Mouse (Mus musculus): ENCODE results near the gene Fhl2. TPM values are rescaled to one million over a fixed set of nuclear protein-coding genes. Genes with fewer than 3 reads are reported as not detected.
A peak's percentile ranks its signal among the peaks of the same experiment; 100 is the strongest.

Gene Fhl2
- polyA plus RNA-seq, 1 experiment from 2014 or later, result 26.2 TPM

DNA sequence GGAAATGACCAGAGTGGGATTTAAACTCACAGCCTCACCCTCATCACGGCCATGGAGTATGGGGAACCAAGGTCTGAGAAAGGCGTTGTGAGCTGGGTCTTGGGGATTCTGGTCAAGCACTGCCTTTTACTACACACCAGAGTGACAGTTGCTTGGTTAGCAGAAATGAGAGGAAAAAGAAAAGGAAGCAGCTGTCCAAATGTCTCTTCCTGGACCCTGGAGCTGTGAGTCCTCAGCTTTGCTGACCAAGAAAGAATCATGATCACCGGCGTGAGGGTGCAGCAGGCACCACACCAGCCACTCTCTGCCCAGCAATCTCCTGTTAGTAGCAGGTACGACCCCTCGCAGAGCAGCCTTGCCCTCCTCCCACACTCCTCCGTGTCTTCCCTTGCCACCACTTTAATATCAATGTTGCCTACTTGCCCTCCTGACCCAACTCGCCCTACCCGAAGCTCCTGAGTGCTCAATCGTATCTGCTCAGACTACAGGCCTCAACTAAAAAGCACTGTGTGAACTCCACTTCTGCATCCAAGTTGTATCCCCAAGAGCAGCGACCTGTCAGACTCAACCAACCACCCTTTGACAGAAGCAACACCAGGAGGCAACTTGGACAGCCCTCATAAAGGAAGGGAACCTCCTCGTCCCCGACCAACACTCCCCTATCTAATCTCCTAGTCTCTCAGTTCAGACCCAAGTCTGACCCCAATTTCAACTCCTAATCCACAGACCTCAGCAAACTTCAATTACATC is 105.3 kb downstream of the Fhl2 start:
- Histone ChIP-seq H3K27me3 (ENCODE audit: control insufficient read depth, insufficient read depth, low read depth, low read length) (no peaks in the 10 kb centered on the region), H3K4me1 (ENCODE audit: control insufficient read depth, insufficient read depth, low read length) (peaks cover 24% of the 10 kb centered on the region), H3K4me2 (ENCODE audit: low read length) (peak overlapping the region; percentile 88), H3K9ac (ENCODE audit: low read depth, low read length) (peak overlapping the region; percentile 93), H3K4me3 (ENCODE audit: low read depth, low read length) (peak overlapping the region; percentile 80), H3K36me3 (ENCODE audit: control insufficient read depth, insufficient read depth, low read length) (no peaks in the 10 kb centered on the region), H3K9me3 (replicated peaks; ENCODE audit: control insufficient read depth, low read length, poor library complexity, severe bottlenecking) (no peaks in the 10 kb centered on the region), H3K27ac (ENCODE audit: low read length) (peak overlapping the region; percentile 87)
- WGBS, result 46% methylated on average over 13 of the region's 13 CpGs
- ATAC-seq, result peak; percentile 34; the same call in 1 of the 2 replicates

DNA sequence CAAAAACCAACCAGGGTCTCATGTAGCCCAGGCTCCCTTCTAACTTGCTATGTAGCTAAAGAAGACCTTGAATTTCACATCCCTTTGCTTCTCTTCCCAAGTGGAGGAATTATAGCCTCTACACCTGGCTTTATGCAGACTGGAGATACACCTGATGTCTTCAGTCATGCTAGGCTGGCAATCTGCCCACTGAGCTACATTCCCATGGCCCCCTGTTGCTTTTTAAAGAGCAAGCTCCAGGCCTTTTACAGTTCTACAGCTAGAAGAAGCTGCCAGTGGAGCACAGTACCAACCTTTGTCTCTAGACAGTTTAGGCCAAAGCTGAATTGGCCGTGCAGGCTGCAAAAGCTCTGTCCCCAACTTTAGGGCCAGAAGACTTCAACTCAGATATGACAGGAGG is 106.4 kb downstream of the Fhl2 start:
- H3K9me3 ChIP-seq (replicated peaks; ENCODE audit: control insufficient read depth, low read length, poor library complexity, severe bottlenecking), result no peaks in the 10 kb centered on the region
- no peak overlapping the region for H3K27ac ChIP-seq (ENCODE audit: low read length)
- ATAC-seq, result no peak
- no peak overlapping the region for H3K4me2 ChIP-seq (ENCODE audit: low read length)
- WGBS, result 92% methylated on average over 1 of the region's 1 CpGs
- H3K9ac ChIP-seq (ENCODE audit: low read depth, low read length), result no peak overlapping the region
- no peak overlapping the region for H3K4me3 ChIP-seq (ENCODE audit: low read depth, low read length)
- no peaks in the 10 kb centered on the region for H3K27me3 ChIP-seq (ENCODE audit: control insufficient read depth, insufficient read depth, low read depth, low read length)
- H3K36me3 ChIP-seq (ENCODE audit: control insufficient read depth, insufficient read depth, low read length), result no peaks in the 10 kb centered on the region
- H3K4me1 ChIP-seq (ENCODE audit: control insufficient read depth, insufficient read depth, low read length), result peaks cover 24% of the 10 kb centered on the region

GRCm38 (mm10) chr1:43082946-43083345 is 113.8 kb downstream of the Fhl2 start:
- Histone ChIP-seq H3K36me3 (ENCODE audit: control insufficient read depth, insufficient read depth, low read length) (no peaks in the 10 kb centered on the region), H3K9ac (ENCODE audit: low read depth, low read length) (no peak overlapping the region), H3K4me3 (ENCODE audit: low read depth, low read length) (no peak overlapping the region), H3K27ac (ENCODE audit: low read length) (no peak overlapping the region), H3K4me2 (ENCODE audit: low read length) (no peak overlapping the region), H3K27me3 (ENCODE audit: control insufficient read depth, insufficient read depth, low read depth, low read length) (no peaks in the 10 kb centered on the region), H3K9me3 (replicated peaks; ENCODE audit: control insufficient read depth, low read length, poor library complexity, severe bottlenecking) (no peaks in the 10 kb centered on the region), H3K4me1 (ENCODE audit: control insufficient read depth, insufficient read depth, low read length) (no peaks in the 10 kb centered on the region)
- no peak for ATAC-seq
- WGBS, result 89% methylated on average over 5 of the region's 5 CpGs

GRCm38 (mm10) chr1:43078124-43078523 is 118.7 kb downstream of the Fhl2 start:
- no peak for ATAC-seq
- H3K4me1 ChIP-seq (ENCODE audit: control insufficient read depth, insufficient read depth, low read length), result no peaks in the 10 kb centered on the region
- H3K36me3 ChIP-seq (ENCODE audit: control insufficient read depth, insufficient read depth, low read length), result peaks cover 7% of the 10 kb centered on the region; the same call in 1 of the 2 replicates
- H3K27ac ChIP-seq (ENCODE audit: low read length), result no peak overlapping the region
- no peaks in the 10 kb centered on the region for H3K27me3 ChIP-seq (ENCODE audit: control insufficient read depth, insufficient read depth, low read depth, low read length)
- H3K9ac ChIP-seq (ENCODE audit: low read depth, low read length), result no peak overlapping the region
- no peak overlapping the region for H3K4me3 ChIP-seq (ENCODE audit: low read depth, low read length)
- WGBS, result 85% methylated on average over 2 of the region's 2 CpGs
- H3K4me2 ChIP-seq (ENCODE audit: low read length), result no peak overlapping the region
- H3K9me3 ChIP-seq (replicated peaks; ENCODE audit: control insufficient read depth, low read length, poor library complexity, severe bottlenecking), result no peaks in the 10 kb centered on the region

DNA sequence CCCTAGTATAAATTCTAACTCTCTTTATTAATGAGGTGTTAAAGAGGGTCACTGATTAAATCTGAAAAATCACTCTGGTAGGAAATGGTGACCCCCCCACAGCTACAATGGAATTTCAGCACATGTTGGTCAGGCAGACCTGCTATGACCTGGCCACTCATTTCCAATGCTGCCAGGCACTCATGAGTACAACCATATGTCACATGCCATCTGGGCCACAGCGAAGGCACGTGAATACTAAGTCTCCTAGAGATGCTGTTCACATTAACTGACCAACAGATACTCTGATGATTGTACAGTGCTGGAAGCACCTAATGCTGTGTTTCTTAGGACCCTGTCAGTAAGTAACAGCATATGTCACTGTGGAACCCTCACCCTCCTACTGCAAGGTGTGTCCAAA is 122.0 kb downstream of the Fhl2 start:
- WGBS, result 97% methylated on average over 2 of the region's 2 CpGs
- H3K9me3 ChIP-seq (replicated peaks; ENCODE audit: control insufficient read depth, low read length, poor library complexity, severe bottlenecking), result no peaks in the 10 kb centered on the region
- H3K27me3 ChIP-seq (ENCODE audit: control insufficient read depth, insufficient read depth, low read depth, low read length), result no peaks in the 10 kb centered on the region
- ATAC-seq, result no peak
- peaks cover 7% of the 10 kb centered on the region; the same call in 1 of the 2 replicates for H3K36me3 ChIP-seq (ENCODE audit: control insufficient read depth, insufficient read depth, low read length)
- no peak overlapping the region for H3K27ac ChIP-seq (ENCODE audit: low read length)
- H3K4me2 ChIP-seq (ENCODE audit: low read length), result no peak overlapping the region
- no peak overlapping the region for H3K9ac ChIP-seq (ENCODE audit: low read depth, low read length)
- H3K4me1 ChIP-seq (ENCODE audit: control insufficient read depth, insufficient read depth, low read length), result no peaks in the 10 kb centered on the region
- no peak overlapping the region for H3K4me3 ChIP-seq (ENCODE audit: low read depth, low read length)

Other genes starting within 250 kb of the Fhl2 start
- 15.0 and 16.6 TPM in 2 replicates for gene Gpr45, start 244.1 kb downstream of the Fhl2 start, polyA plus RNA-seq (2015; fragmentation: Nextera tagmentation; extraction: Ambion mirVana)
- gene Tgfbrap1, start 98.3 kb downstream of the Fhl2 start, polyA plus RNA-seq (2015; fragmentation: Nextera tagmentation; extraction: Ambion mirVana), result 17.6 and 17.8 TPM in 2 replicates
- gene AI597479, start 98.3 kb downstream of the Fhl2 start, polyA plus RNA-seq (2015; fragmentation: Nextera tagmentation; extraction: Ambion mirVana), result 57.5 and 59.9 TPM in 2 replicates
- gene Nck2, start 247.6 kb upstream of the Fhl2 start, polyA plus RNA-seq (2015; fragmentation: Nextera tagmentation; extraction: Ambion mirVana), result 32.1 and 32.3 TPM in 2 replicates

Measured in midbrain, embryonic 16.5 days (tissue).